In the genomic region with DNA sequence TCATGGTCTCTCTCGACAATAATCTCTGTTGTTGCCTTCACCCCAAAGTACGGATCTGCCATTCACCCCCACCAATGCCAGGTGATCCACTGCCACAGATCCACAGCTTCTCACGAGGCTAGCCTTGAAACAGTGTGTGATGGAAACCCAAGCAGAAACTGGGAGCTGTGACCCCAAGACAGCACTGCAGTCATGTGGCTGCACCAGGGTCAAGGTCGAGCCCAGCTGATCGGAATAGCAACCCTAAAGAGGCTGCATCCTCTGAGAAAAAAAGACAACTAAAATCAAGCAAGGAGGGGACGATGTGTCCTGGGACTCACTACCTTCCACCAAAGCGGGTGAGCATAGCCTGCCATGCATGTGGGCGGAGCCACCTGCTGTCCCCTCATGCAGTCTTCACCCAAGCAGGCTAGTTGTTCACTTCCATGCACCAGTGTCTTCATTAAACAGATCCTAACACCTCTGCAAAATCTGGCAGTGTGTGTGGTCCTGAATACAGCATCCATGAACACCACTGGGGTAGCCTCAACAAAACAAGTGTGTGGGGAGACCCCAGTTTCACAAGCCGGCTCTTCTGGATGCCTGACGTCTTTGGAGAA, we compare ENCODE assay signal across 13 mouse cellular contexts. TPM values are rescaled to one million over a fixed set of nuclear protein-coding genes. Genes with fewer than 3 reads are reported as not detected.
DNase-seq lines count a peak whose midpoint lies in the region; ATAC-seq and TF ChIP-seq lines count a peak whose summit lies in the region.
"Had no signal": no experiment of that assay in that cellular context is flagged by ENCODE, and none has a peak within 500 bp of the region (broad histone marks: within the 10 kb centered on the region; RNA-seq: fewer than 3 reads in every experiment).

No protein-coding gene starts in this region.

- peaks cover 45% of the 10 kb centered on the region for H3K4me1 ChIP-seq in heart, postnatal 0 days (ENCODE audit: control insufficient read depth, insufficient read depth)
- peaks cover 37% of the 10 kb centered on the region for H3K4me1 ChIP-seq in midbrain, embryonic 10.5 days
- H3K4me1 ChIP-seq in midbrain, postnatal 0 days (ENCODE audit: insufficient read depth, low read length): 0 out of 2 replicates have a peak, but pooled peaks cover 3% of the 10 kb centered on the region
- H3K4me1 ChIP-seq in embryonic fibroblast, embryonic 13.5 days (ENCODE audit: control insufficient read depth, insufficient read depth, low read length): peaks cover 7% of the 10 kb centered on the region; the same call in 1 of the 2 replicates
- peaks cover 84% of the 10 kb centered on the region for H3K4me1 ChIP-seq in limb, embryonic 15.5 days

- no peak for TF ChIP-seq EP300 in heart, postnatal 0 days (IDR thresholded peaks at IDR 0.05; ENCODE audit: low read depth)

- H3K27me3 ChIP-seq in heart, postnatal 0 days (ENCODE audit: control insufficient read depth, insufficient read depth, low read length): no peaks in the 10 kb centered on the region
- no peaks in the 10 kb centered on the region for H3K27me3 ChIP-seq in midbrain, embryonic 10.5 days (ENCODE audit: low read depth, poor library complexity, severe bottlenecking)
- no peaks in the 10 kb centered on the region for H3K27me3 ChIP-seq in midbrain, postnatal 0 days (ENCODE audit: insufficient read depth, low read length)
- no peaks in the 10 kb centered on the region for H3K27me3 ChIP-seq in limb, embryonic 15.5 days

- ATAC-seq in heart, postnatal 0 days (ENCODE audit: insufficient read depth, low read depth): no peak
- no peak for ATAC-seq in midbrain, postnatal 0 days (ENCODE audit: low FRiP score)
- ATAC-seq in limb, embryonic 15.5 days (ENCODE audit: insufficient number of reproducible peaks, low FRiP score, low TSS enrichment, low read depth): no peak
- ATAC-seq: activated CD4-positive, CD25-positive, alpha-beta regulatory T cell, adult 4 months had no signal

- no peaks in the 10 kb centered on the region for H3K36me3 ChIP-seq in heart, postnatal 0 days (replicated peaks; ENCODE audit: control insufficient read depth, insufficient read depth, low read length)
- no peaks in the 10 kb centered on the region for H3K36me3 ChIP-seq in midbrain, embryonic 10.5 days
- no peaks in the 10 kb centered on the region for H3K36me3 ChIP-seq in midbrain, postnatal 0 days (ENCODE audit: insufficient read depth, low read length)
- no peaks in the 10 kb centered on the region for H3K36me3 ChIP-seq in limb, embryonic 15.5 days

- no peak for TF ChIP-seq POLR2A in embryonic fibroblast, embryonic 13.5 days (IDR thresholded peaks at IDR 0.05; ENCODE audit: low read depth, low read length)

- no peak for DNase-seq in heart, postnatal 0 days (ENCODE audit: low spot score)
- DNase-seq in heart, postnatal 4 days: no peak
- no peak for DNase-seq in midbrain, embryonic 10.5 days (ENCODE audit: low spot score)
- DNase-seq in midbrain, postnatal 0 days (ENCODE audit: low spot score): no peak
- no peak for DNase-seq in cerebellum, adult 9-11 months
- DNase-seq: cerebellum, adult 9-10 months; kidney, postnatal 14 days; liver; right cerebral cortex, postnatal 14 days had no signal

- H3K9me3 ChIP-seq in heart, postnatal 0 days (replicated peaks; ENCODE audit: control insufficient read depth, low read length): no peaks in the 10 kb centered on the region
- H3K9me3 ChIP-seq in midbrain, embryonic 10.5 days (replicated peaks): no peaks in the 10 kb centered on the region
- H3K9me3 ChIP-seq in midbrain, postnatal 0 days (ENCODE audit: low read length): no peaks in the 10 kb centered on the region
- no peaks in the 10 kb centered on the region for H3K9me3 ChIP-seq in limb, embryonic 15.5 days

- H3K9ac ChIP-seq in heart, postnatal 0 days (replicated peaks; ENCODE audit: low read depth, low read length): no peak overlapping the region
- no peak overlapping the region for H3K9ac ChIP-seq in midbrain, postnatal 0 days (replicated peaks; ENCODE audit: low read length, poor library complexity, severe bottlenecking)
- no peak overlapping the region for H3K9ac ChIP-seq in limb, embryonic 15.5 days

- H3K4me3 ChIP-seq in heart, postnatal 0 days (ENCODE audit: low read depth, low read length): no peak overlapping the region
- no peak overlapping the region for H3K4me3 ChIP-seq in midbrain, embryonic 10.5 days
- no peak overlapping the region for H3K4me3 ChIP-seq in midbrain, postnatal 0 days (ENCODE audit: low read depth, low read length)
- H3K4me3 ChIP-seq in embryonic fibroblast, embryonic 13.5 days (ENCODE audit: insufficient read depth, low read length): no peak overlapping the region
- no peak overlapping the region for H3K4me3 ChIP-seq in limb, embryonic 15.5 days
- H3K4me3 ChIP-seq: erythroblast, embryonic 14.5 days had no signal

- WGBS in heart, postnatal 0 days: 88% methylated on average over 10 of the region's 10 CpGs
- WGBS in midbrain, embryonic 10.5 days: 83% methylated on average over 10 of the region's 10 CpGs
- WGBS in midbrain, postnatal 0 days: 81% methylated on average over 10 of the region's 10 CpGs
- 71% methylated on average over 10 of the region's 10 CpGs for WGBS in limb, embryonic 15.5 days

- no peak overlapping the region for H3K4me2 ChIP-seq in heart, postnatal 0 days (ENCODE audit: low read depth, low read length)
- H3K4me2 ChIP-seq in midbrain, postnatal 0 days (ENCODE audit: low read depth, low read length, poor library complexity, severe bottlenecking): no peak overlapping the region
- H3K4me2 ChIP-seq in limb, embryonic 15.5 days: no peak overlapping the region; the same call in 1 of the 2 replicates

- no peak for TF ChIP-seq CTCF in heart, postnatal 0 days (IDR thresholded peaks at IDR 0.05; ENCODE audit: low read depth)
- no peak for TF ChIP-seq CTCF in midbrain, postnatal 0 days (IDR thresholded peaks at IDR 0.05)
- no peak for TF ChIP-seq CTCF in embryonic fibroblast, embryonic 13.5 days (IDR thresholded peaks at IDR 0.05; ENCODE audit: borderline replicate concordance, insufficient read depth, low read length)

- 0 out of 2 replicates have a peak overlapping the region, but pooled peaks have one; percentile 32 for H3K27ac ChIP-seq in heart, postnatal 0 days (ENCODE audit: low read depth)
- H3K27ac ChIP-seq in midbrain, embryonic 10.5 days (replicated peaks): 0 out of 2 replicates have a peak overlapping the region, but pooled peaks have one; percentile 42
- no peak overlapping the region for H3K27ac ChIP-seq in midbrain, postnatal 0 days (ENCODE audit: low read depth, low read length)
- peak overlapping the region; percentile 58; the same call in 1 of the 2 replicates for H3K27ac ChIP-seq in embryonic fibroblast, embryonic 13.5 days (ENCODE audit: insufficient read depth, low read length)
- peak overlapping the region; percentile 82 for H3K27ac ChIP-seq in limb, embryonic 15.5 days

RNA-seq across cellular contexts. Expression of a gene that starts 12.1 kb away (rescaled TPM):
- total RNA-seq in heart, postnatal 0 days (2014; rRNA removed; ENCODE audit: low replicate concordance): 31.7 and 90.2 TPM in 2 replicates
- polyA plus RNA-seq in heart, postnatal 0 days (2015; fragmentation: Nextera tagmentation; extraction: Ambion mirVana): 7.6 and 7.9 TPM in 2 replicates
- 10 to 100 TPM; 32.5 to 37.1 TPM for total RNA-seq in heart, postnatal 4 days (2021)
- 9.1 and 9.7 TPM in 2 replicates for polyA plus RNA-seq in midbrain, embryonic 10.5 days (2016; fragmentation: Nextera tagmentation; extraction: Ambion mirVana)
- 33.3 and 38.7 TPM in 2 replicates for total RNA-seq in midbrain, postnatal 0 days (2014; rRNA removed)
- 4.7 and 4.9 TPM in 2 replicates for polyA plus RNA-seq in midbrain, postnatal 0 days (2015; fragmentation: Nextera tagmentation; extraction: Ambion mirVana)
- 96.5 and 113 TPM in 2 replicates for polyA plus RNA-seq in embryonic fibroblast, embryonic 13.5 days (2011; ENCODE audit: insufficient read length, low read depth, missing spikeins)
- polyA plus RNA-seq in limb, embryonic 15.5 days (2015; fragmentation: Nextera tagmentation; extraction: Ambion mirVana): 26.8 and 31.6 TPM in 2 replicates
